Mouse (Mus musculus) CH12.LX (cell line): ENCODE measurements around the gene Senp7.

Experiments
- CHD2 ChIP-seq: IDR thresholded peaks from 2 replicates; pipeline ENCODE4 v1.6.1; 2011; ENCODE audit warnings: low read length, improper control_type of control experiment
- CTCF ChIP-seq, 2 experiments: IDR thresholded peaks in 1 of 2; conservative IDR thresholded peaks in 1 of 2; 2 replicates each; pipeline ENCODE4 v1.5.1; 2011 to 2012; ENCODE audit warnings: low read depth in 2 of 2, low read length in 2 of 2, improper control_type of control experiment in 1 of 2, inconsistent platforms in 1 of 2, mild to moderate bottlenecking in 1 of 2, moderate library complexity in 1 of 2
- E2F4 ChIP-seq: IDR thresholded peaks from 2 replicates; pipeline ENCODE4 v1.6.1; 2011; ENCODE audit warnings: low read depth, low read length, improper control_type of control experiment; ENCODE audit not compliant: insufficient replicate concordance
- EP300 ChIP-seq: IDR thresholded peaks from 2 replicates; pipeline ENCODE4 v1.6.1; 2011; ENCODE audit warnings: low read length, improper control_type of control experiment
- ETS1 ChIP-seq: conservative IDR thresholded peaks from 2 replicates; pipeline ENCODE4 v1.6.1; 2012; ENCODE audit warnings: low read depth, mild to moderate bottlenecking, inconsistent platforms, low read length, improper control_type of control experiment, moderate library complexity
- JUN ChIP-seq: IDR thresholded peaks from 2 replicates; pipeline ENCODE4 v1.6.1; 2011; ENCODE audit warnings: low read depth, mild to moderate bottlenecking, low read length, improper control_type of control experiment, moderate library complexity; ENCODE audit not compliant: insufficient read depth
- MXI1 ChIP-seq: IDR thresholded peaks from 2 replicates; pipeline ENCODE4 v1.6.1; 2011; ENCODE audit warnings: mild to moderate bottlenecking, low read depth, low read length, improper control_type of control experiment
- POLR2A ChIP-seq: IDR thresholded peaks from 2 replicates; pipeline ENCODE4 v1.6.1; 2011; ENCODE audit warnings: low read depth, mild to moderate bottlenecking, improper control_type of control experiment, low read length
- TBP ChIP-seq: conservative IDR thresholded peaks from 2 replicates; pipeline ENCODE4 v1.6.1; 2011; ENCODE audit warnings: low read depth, low read length, improper control_type of control experiment
- TCF12 ChIP-seq: IDR thresholded peaks from 2 replicates; pipeline ENCODE4 v1.6.1; 2014; ENCODE audit warnings: low read depth, mild to moderate bottlenecking, inconsistent platforms, low read length, improper control_type of control experiment
- USF2 ChIP-seq: conservative IDR thresholded peaks from 2 replicates; pipeline ENCODE4 v1.6.1; 2011; ENCODE audit warnings: low read depth, low read length, improper control_type of control experiment
- ZC3H11A ChIP-seq: IDR thresholded peaks from 2 replicates; pipeline ENCODE4 v1.6.1; 2012; ENCODE audit warnings: low read depth, mild to moderate bottlenecking, inconsistent platforms, low read length, improper control_type of control experiment

DNA sequence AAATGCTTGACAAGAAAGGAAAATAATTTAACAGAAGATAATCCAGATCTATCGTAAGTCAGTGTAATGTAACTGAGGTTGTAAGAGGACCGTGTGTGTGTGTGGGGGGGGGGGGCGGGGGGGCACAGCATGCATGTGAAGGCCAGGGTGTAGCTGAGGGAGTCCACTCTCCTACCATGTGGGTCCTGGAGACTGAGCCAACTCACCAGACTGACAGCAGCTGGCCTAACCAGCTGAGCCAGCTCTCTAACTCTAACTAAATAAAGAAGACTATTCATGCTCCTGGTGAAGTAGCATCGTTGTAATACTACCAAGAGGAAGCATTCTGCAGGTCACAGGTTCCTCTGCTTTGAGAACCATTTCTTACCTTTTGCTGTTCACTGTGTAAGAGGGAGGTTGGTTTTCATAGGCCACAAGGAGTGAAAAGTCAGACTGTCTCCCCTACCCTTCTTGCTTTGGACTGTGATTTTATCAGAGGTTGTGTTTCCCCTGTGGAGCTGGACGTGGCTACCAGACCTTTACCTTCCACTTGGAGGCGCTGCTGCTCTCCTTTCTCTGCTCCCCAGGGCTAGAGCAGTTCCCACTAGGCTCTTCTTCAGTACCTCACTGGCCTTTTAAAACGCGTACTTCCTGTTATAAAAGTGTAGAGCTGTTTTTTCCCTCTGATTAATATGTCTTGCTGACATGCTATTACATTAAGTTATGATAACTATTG lies 127.9 kb downstream of the Senp7 start:
- TF ChIP-seq MXI1 (no peak), TBP (no peak), POLR2A (no peak), CTCF (conservative IDR thresholded peaks at IDR 0.05 in 1 of 2, IDR thresholded peaks at IDR 0.05 in 1 of 2; ENCODE audit: low read depth in 2 of 2, low read length in 2 of 2) (peak; percentile 51 to 73), EP300 (no peak), JUN (no peak), E2F4 (no peak), USF2 (no peak), ETS1 (no peak), TCF12 (no peak), ZC3H11A (no peak), CHD2 (no peak)
